Mouse (Mus musculus) cerebellum, adult 11-12 months (tissue): ENCODE measurements around the gene Ppp2r5b.
A peak's percentile ranks its signal among the peaks of the same experiment; 100 is the strongest.

Experiments
- DNase-seq: peaks from one replicate; pipeline ENCODE4 v3.0.0; 2022

Ppp2r5b gene

GRCm38 (mm10) chr19:6234337-6235083 is 1.2 kb downstream of the Ppp2r5b start:
- peak; percentile 80 for DNase-seq

GRCm38 (mm10) chr19:6233647-6234046 is 2.0 kb downstream of the Ppp2r5b start:
- DNase-seq, result peak; percentile 43

GRCm38 (mm10) chr19:6231036-6231435 is 4.6 kb downstream of the Ppp2r5b start:
- peak; percentile 34 for DNase-seq

GRCm38 (mm10) chr19:6230411-6230810 is 5.3 kb downstream of the Ppp2r5b start:
- peak; percentile 59 for DNase-seq

GRCm38 (mm10) chr19:6227864-6228263 is 7.8 kb downstream of the Ppp2r5b start:
- peak; percentile 30 for DNase-seq

- peak; percentile 25 for DNase-seq
These were observed 8.9 kb downstream of the Ppp2r5b start for GRCm38 (mm10) chr19:6226763-6227162.

- DNase-seq, result peak; percentile 7
These were observed 9.5 kb downstream of the Ppp2r5b start, which contains the start of gene Gpha2 for GRCm38 (mm10) chr19:6226135-6226534. TSS of gene Gpha2 (plus strand) at chr19:6226380.

- DNase-seq, result no peak
These were observed 17.1 kb downstream of the Ppp2r5b start for GRCm38 (mm10) chr19:6218606-6219005.

- no peak for DNase-seq
These were observed 19.5 kb downstream of the Ppp2r5b start for GRCm38 (mm10) chr19:6216046-6216705.

GRCm38 (mm10) chr19:6206716-6207115 is 29.0 kb downstream of the Ppp2r5b start:
- no peak for DNase-seq

- no peak for DNase-seq
These were observed 31.4 kb downstream of the Ppp2r5b start for GRCm38 (mm10) chr19:6204265-6204664.

- DNase-seq, result no peak
These were observed 51.5 kb downstream of the Ppp2r5b start, which contains the start of gene Majin for GRCm38 (mm10) chr19:6184131-6184530. TSS of gene Majin (plus strand) at chr19:6184388.

GRCm38 (mm10) chr19:6182534-6182933 is 53.1 kb downstream of the Ppp2r5b start:
- peak; percentile 81 for DNase-seq

- DNase-seq, result no peak
These were observed 54.0 kb downstream of the Ppp2r5b start for GRCm38 (mm10) chr19:6181629-6182028.

GRCm38 (mm10) chr19:6178775-6179174 is 56.9 kb downstream of the Ppp2r5b start:
- DNase-seq, result no peak
